Mouse (Mus musculus) megakaryocyte, adult 5-6 weeks (primary cell): ENCODE data around the gene Arvcf. TPM values are rescaled to one million over a fixed set of nuclear protein-coding genes. Genes with fewer than 3 reads are reported as not detected.

Experiments
- ATAC-seq: 2 replicates; pipeline ENCODE4 v1.8.0; 2016; ENCODE audit warnings: mild to moderate bottlenecking, inconsistent platforms; ENCODE audit not compliant: poor library complexity, severe bottlenecking
- total RNA-seq, 2 experiments: library from RNA; stranded (forward) in 1 of 2; stranded (reverse) in 1 of 2; fragments of 153-499, 151-499 nt in 1 of 2; fragments of 221-1000, 200-1000 nt in 1 of 2; gene quantifications; 2 replicates each; pipeline versions ENCODE4 v1.2.3 to v1.2.4; 2015 to 2017

Gene Arvcf
- total RNA-seq (2015): 0.38 and 0.68 TPM in 2 replicates
- total RNA-seq (2017): 1.5 and 3.0 TPM in 2 replicates

- ATAC-seq: peak; percentile 31
Measured at GRCm38 (mm10) chr16:18347931-18348600, at the start of gene Arvcf, which contains the start of gene Tango2. TSS of gene Arvcf (plus strand) at chr16:18348182. TSS of gene Tango2 (minus strand) at chr16:18348103.

GRCm38 (mm10) chr16:18308159-18308558 is 39.8 kb upstream of the Arvcf start:
- no peak for ATAC-seq

- ATAC-seq: no peak
Measured at GRCm38 (mm10) chr16:18318992-18319391, 29.0 kb upstream of the Arvcf start.

GRCm38 (mm10) chr16:18321443-18321842 is 26.5 kb upstream of the Arvcf start:
- no peak for ATAC-seq

- no peak for ATAC-seq
Measured at GRCm38 (mm10) chr16:18323460-18323859, 24.5 kb upstream of the Arvcf start.

- ATAC-seq: no peak
Measured at GRCm38 (mm10) chr16:18324031-18324430, 24.0 kb upstream of the Arvcf start.

GRCm38 (mm10) chr16:18325741-18326140 is 22.2 kb upstream of the Arvcf start:
- no peak for ATAC-seq

GRCm38 (mm10) chr16:18327936-18328335 is 20.0 kb upstream of the Arvcf start:
- no peak for ATAC-seq

GRCm38 (mm10) chr16:18328524-18328923 is 19.5 kb upstream of the Arvcf start:
- no peak for ATAC-seq

GRCm38 (mm10) chr16:18333976-18334375 is 14.0 kb upstream of the Arvcf start:
- no peak for ATAC-seq

- no peak for ATAC-seq
Measured at GRCm38 (mm10) chr16:18335981-18336380, 12.0 kb upstream of the Arvcf start.

GRCm38 (mm10) chr16:18337261-18337660 is 10.7 kb upstream of the Arvcf start:
- no peak for ATAC-seq

- no peak for ATAC-seq
Measured at GRCm38 (mm10) chr16:18339866-18340265, 8.1 kb upstream of the Arvcf start.

- no peak for ATAC-seq
Measured at GRCm38 (mm10) chr16:18341605-18342004, 6.4 kb upstream of the Arvcf start.

- ATAC-seq: no peak
Measured at GRCm38 (mm10) chr16:18342076-18342475, 5.9 kb upstream of the Arvcf start.

- no peak for ATAC-seq
Measured at GRCm38 (mm10) chr16:18342650-18343570, 5.1 kb upstream of the Arvcf start.

GRCm38 (mm10) chr16:18343778-18344177 is 4.2 kb upstream of the Arvcf start:
- peak; percentile 93 for ATAC-seq

GRCm38 (mm10) chr16:18345243-18345642 is 2.7 kb upstream of the Arvcf start:
- ATAC-seq: peak; percentile 59

GRCm38 (mm10) chr16:18348601-18349175 is 706 bp downstream of the Arvcf start:
- no peak for ATAC-seq

- no peak for ATAC-seq
Measured at GRCm38 (mm10) chr16:18349761-18350325, 1.9 kb downstream of the Arvcf start.
